Mouse (Mus musculus): ENCODE data around the gene Hs3st3a1. TPM values are rescaled to one million over a fixed set of nuclear protein-coding genes. Genes with fewer than 3 reads are reported as not detected.

The Hs3st3a1 gene
- total and polyA plus RNA-seq, 3 experiments, result 0.03 TPM; not detected in 2

- H3K4me3 ChIP-seq (ENCODE audit: control insufficient read depth in 1 of 2, insufficient read depth in 1 of 2, low read depth in 2 of 2, low read length in 2 of 2), result no peak overlapping the region
- H3K27ac ChIP-seq (ENCODE audit: control insufficient read depth, low read depth, low read length), result no peak overlapping the region
- H3K36me3 ChIP-seq (ENCODE audit: control insufficient read depth in 1 of 2, insufficient read depth in 2 of 2, low read length in 2 of 2), result no peaks in the 10 kb centered on the region
- H3K4me1 ChIP-seq (ENCODE audit: control insufficient read depth in 1 of 2, insufficient read depth in 2 of 2, low read length in 2 of 2), result no peaks in the 10 kb centered on the region
- no peak for DNase-seq (ENCODE audit: low read depth, low spot score)
- H3K79me2 ChIP-seq (ENCODE audit: control insufficient read depth, insufficient read depth, low read length, poor library complexity), result no peaks in the 10 kb centered on the region
- H3K27me3 ChIP-seq (ENCODE audit: control insufficient read depth in 1 of 2, insufficient read depth in 2 of 2, low read length in 2 of 2), result no peaks in the 10 kb centered on the region
- no peak for TF ChIP-seq POLR2A (IDR thresholded peaks at IDR 0.05; ENCODE audit: control insufficient read depth in 1 of 2, insufficient read depth in 1 of 2, low read depth in 1 of 2, low read length in 2 of 2, poor library complexity in 1 of 2)
- no peak for TF ChIP-seq UBTF (IDR thresholded peaks at IDR 0.05; ENCODE audit: borderline replicate concordance, insufficient read depth, low read depth, low read length)
- no peak for TF ChIP-seq GATA1 (IDR thresholded peaks at IDR 0.05; ENCODE audit: low read depth, low read length)
- no peak for TF ChIP-seq HCFC1 (IDR thresholded peaks at IDR 0.05; ENCODE audit: low read depth, low read length)
- no peak for TF ChIP-seq USF1 (IDR thresholded peaks at IDR 0.05; ENCODE audit: low read depth, low read length)
- TF ChIP-seq E2F4 (IDR thresholded peaks at IDR 0.05; ENCODE audit: borderline replicate concordance, low read depth, low read length), result no peak
- no peak for TF ChIP-seq TBP (IDR thresholded peaks at IDR 0.05; ENCODE audit: low read depth, low read length)
- no peak for TF ChIP-seq POLR2AphosphoS5 (IDR thresholded peaks at IDR 0.05; ENCODE audit: borderline replicate concordance, low read depth, low read length)
- TF ChIP-seq ETS1 (IDR thresholded peaks at IDR 0.05; ENCODE audit: low read depth, low read length), result no peak
- TF ChIP-seq MAZ (IDR thresholded peaks at IDR 0.05; ENCODE audit: low read depth, low read length), result no peak
- no peak for TF ChIP-seq BHLHE40 (IDR thresholded peaks at IDR 0.05; ENCODE audit: borderline replicate concordance, low read depth, low read length)
- no peak overlapping the region for H3K9ac ChIP-seq (ENCODE audit: control insufficient read depth, low read depth, low read length, poor library complexity, severe bottlenecking)
- H3K9me3 ChIP-seq (replicated peaks; ENCODE audit: insufficient read depth, low read length), result no peaks in the 10 kb centered on the region
Observed at GRCm38 (mm10) chr11:64397612-64398011, 37.5 kb upstream of the Hs3st3a1 start.

- H3K27ac ChIP-seq (ENCODE audit: control insufficient read depth, low read depth, low read length), result no peak overlapping the region
- H3K9ac ChIP-seq (ENCODE audit: control insufficient read depth, low read depth, low read length, poor library complexity, severe bottlenecking), result no peak overlapping the region
- no peaks in the 10 kb centered on the region for H3K36me3 ChIP-seq (ENCODE audit: control insufficient read depth in 1 of 2, insufficient read depth in 2 of 2, low read length in 2 of 2)
- H3K4me1 ChIP-seq (ENCODE audit: control insufficient read depth in 1 of 2, insufficient read depth in 2 of 2, low read length in 2 of 2), result no peaks in the 10 kb centered on the region
- H3K4me3 ChIP-seq (ENCODE audit: control insufficient read depth in 1 of 2, insufficient read depth in 1 of 2, low read depth in 2 of 2, low read length in 2 of 2), result no peak overlapping the region
- H3K79me2 ChIP-seq (ENCODE audit: control insufficient read depth, insufficient read depth, low read length, poor library complexity), result no peaks in the 10 kb centered on the region
- no peaks in the 10 kb centered on the region for H3K9me3 ChIP-seq (replicated peaks; ENCODE audit: insufficient read depth, low read length)
- H3K27me3 ChIP-seq (ENCODE audit: control insufficient read depth in 1 of 2, insufficient read depth in 2 of 2, low read length in 2 of 2), result no peaks in the 10 kb centered on the region
- TF ChIP-seq ZNF384 (IDR thresholded peaks at IDR 0.05; ENCODE audit: low read depth, low read length) (no peak), POLR2A (IDR thresholded peaks at IDR 0.05; ENCODE audit: control insufficient read depth in 1 of 2, insufficient read depth in 1 of 2, low read depth in 1 of 2, low read length in 2 of 2, poor library complexity in 1 of 2) (no peak), TCF12 (IDR thresholded peaks at IDR 0.05; ENCODE audit: low read depth, low read length) (no peak), BHLHE40 (IDR thresholded peaks at IDR 0.05; ENCODE audit: borderline replicate concordance, low read depth, low read length) (no peak)
- no peak for DNase-seq (ENCODE audit: low read depth, low spot score)
Observed at GRCm38 (mm10) chr11:64400534-64401093, 34.5 kb upstream of the Hs3st3a1 start.

DNA sequence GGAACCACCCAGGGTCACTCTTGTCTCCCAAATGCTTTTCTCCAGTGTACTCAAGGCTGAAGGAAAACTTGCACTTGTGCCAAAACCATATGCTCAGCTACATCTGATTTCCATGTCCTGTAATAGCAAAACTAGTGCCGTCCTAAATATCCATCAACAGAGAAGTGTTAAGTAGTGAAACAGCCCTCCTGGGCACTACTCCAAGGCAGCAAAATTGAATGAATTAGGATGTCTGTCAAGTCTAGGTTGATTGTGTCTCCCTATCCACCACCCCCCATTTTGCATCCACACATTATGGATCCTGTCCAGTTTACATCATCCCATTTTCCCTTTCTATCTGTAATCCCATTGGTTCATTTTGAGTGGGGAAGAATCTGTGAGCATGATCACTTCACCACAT is 16.2 kb upstream of the Hs3st3a1 start:
- H3K4me1 ChIP-seq (ENCODE audit: control insufficient read depth in 1 of 2, insufficient read depth in 2 of 2, low read length in 2 of 2), result no peaks in the 10 kb centered on the region
- no peak overlapping the region for H3K9ac ChIP-seq (ENCODE audit: control insufficient read depth, low read depth, low read length, poor library complexity, severe bottlenecking)
- H3K9me3 ChIP-seq (replicated peaks; ENCODE audit: insufficient read depth, low read length), result no peaks in the 10 kb centered on the region
- H3K36me3 ChIP-seq (ENCODE audit: control insufficient read depth in 1 of 2, insufficient read depth in 2 of 2, low read length in 2 of 2), result no peaks in the 10 kb centered on the region
- no peaks in the 10 kb centered on the region for H3K79me2 ChIP-seq (ENCODE audit: control insufficient read depth, insufficient read depth, low read length, poor library complexity)
- no peaks in the 10 kb centered on the region for H3K27me3 ChIP-seq (ENCODE audit: control insufficient read depth in 1 of 2, insufficient read depth in 2 of 2, low read length in 2 of 2)
- H3K4me3 ChIP-seq (ENCODE audit: control insufficient read depth in 1 of 2, insufficient read depth in 1 of 2, low read depth in 2 of 2, low read length in 2 of 2), result no peak overlapping the region
- TF ChIP-seq POLR2AphosphoS2 (IDR thresholded peaks at IDR 0.05; ENCODE audit: low read length) (no peak), TBP (IDR thresholded peaks at IDR 0.05; ENCODE audit: low read depth, low read length) (no peak), UBTF (IDR thresholded peaks at IDR 0.05; ENCODE audit: borderline replicate concordance, insufficient read depth, low read depth, low read length) (no peak), ZMIZ1 (IDR thresholded peaks at IDR 0.05; ENCODE audit: low read depth, low read length) (no peak), ZC3H11A (IDR thresholded peaks at IDR 0.05; ENCODE audit: low read depth, low read length) (no peak), MXI1 (IDR thresholded peaks at IDR 0.05; ENCODE audit: low read depth, low read length) (no peak), MAX (IDR thresholded peaks at IDR 0.05; ENCODE audit: low read length) (no peak), NRF1 (IDR thresholded peaks at IDR 0.05; ENCODE audit: insufficient read depth, low read depth, low read length, poor library complexity, severe bottlenecking) (no peak), USF2 (IDR thresholded peaks at IDR 0.05; ENCODE audit: borderline replicate concordance in 1 of 2, insufficient read depth in 1 of 2, low read depth in 1 of 2, low read length in 2 of 2) (no peak)
- H3K27ac ChIP-seq (ENCODE audit: control insufficient read depth, low read depth, low read length), result no peak overlapping the region
- no peak for DNase-seq (ENCODE audit: low read depth, low spot score)

Data from MEL (cell line).